Comparison of ENCODE assay signal across 13 mouse cellular contexts in the genomic region with DNA sequence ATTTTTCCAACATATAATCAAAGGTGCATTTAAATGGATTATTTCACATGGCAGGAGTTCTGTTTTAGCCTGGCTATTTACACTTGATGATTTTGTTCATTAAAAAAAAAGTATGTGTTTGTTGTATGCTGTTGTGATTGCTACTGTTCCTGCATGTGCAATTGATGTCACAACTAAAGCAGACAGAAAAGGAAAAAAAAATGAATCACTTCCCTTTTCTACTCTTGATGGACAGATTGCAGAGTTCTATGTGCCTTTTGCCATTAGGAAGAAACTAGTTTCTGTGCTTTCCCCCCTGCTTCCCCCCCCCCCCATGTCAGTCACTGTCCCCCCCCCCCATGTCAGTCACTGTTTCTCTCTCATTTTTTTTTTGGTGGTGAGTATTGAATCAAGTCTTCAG.
"Had no signal": no experiment of that assay in that cellular context is flagged by ENCODE, and none has a peak within 500 bp of the region (broad histone marks: within the 10 kb centered on the region; RNA-seq: fewer than 3 reads in every experiment).

No protein-coding gene starts in this region.

- DNase-seq: kidney, adult 9 months; kidney, postnatal 10 days; kidney, postnatal 4 days; left cerebral cortex, postnatal 4 days; lung, adult 18-20 months; thymus, adult 18-20 months; thymus, postnatal 14 days had no signal

- H3K4me1 ChIP-seq: limb, embryonic 13.5 days; midbrain, embryonic 12.5 days had no signal

- H3K4me3 ChIP-seq: layer of hippocampus, adult 2 months; limb, embryonic 13.5 days; midbrain, embryonic 12.5 days; neural tube, embryonic 15.5 days had no signal

- H3K27me3 ChIP-seq: neural tube, embryonic 15.5 days had no signal

- H3K4me2 ChIP-seq: midbrain, embryonic 12.5 days; neural tube, embryonic 15.5 days had no signal

- ATAC-seq: midbrain, embryonic 16.5 days had no signal

- H3K9ac ChIP-seq: limb, embryonic 13.5 days; liver, embryonic 14.5 days; midbrain, embryonic 12.5 days; neural tube, embryonic 15.5 days had no signal

- H3K9me3 ChIP-seq: limb, embryonic 13.5 days; midbrain, embryonic 12.5 days; neural tube, embryonic 15.5 days had no signal

- H3K36me3 ChIP-seq: limb, embryonic 13.5 days; midbrain, embryonic 12.5 days; neural tube, embryonic 15.5 days had no signal

- H3K27ac ChIP-seq: layer of hippocampus, adult 2 months; limb, embryonic 13.5 days; liver, embryonic 14.5 days; midbrain, embryonic 12.5 days; neural tube, embryonic 15.5 days had no signal
